Mouse (Mus musculus): ENCODE results near the gene Il17ra. TPM values are rescaled to one million over a fixed set of nuclear protein-coding genes. Genes with fewer than 3 reads are reported as not detected.

The Il17ra gene
- polyA plus RNA-seq, 1 experiment from 2014 or later = 8.5 TPM

DNA sequence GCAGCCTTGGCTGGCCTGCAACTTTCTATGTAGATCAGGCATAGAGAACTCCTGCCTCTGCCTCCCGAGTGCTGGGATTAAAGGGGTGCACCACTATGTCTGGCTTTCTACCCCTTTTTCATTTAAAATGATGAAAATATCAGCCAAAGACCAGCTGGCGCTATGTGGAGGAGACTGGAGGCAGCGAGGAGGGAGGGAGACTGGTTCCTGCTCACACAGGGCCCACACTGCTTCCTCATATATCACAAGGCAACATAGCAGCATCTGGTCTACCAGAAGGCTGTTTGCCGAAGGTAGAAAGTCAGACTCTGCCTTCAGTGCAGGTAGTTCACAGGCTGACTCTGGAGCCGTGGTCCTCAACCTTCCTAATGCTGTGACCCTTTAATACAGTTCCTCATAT, 17.3 kb downstream of the Il17ra start:
- H3K9ac ChIP-seq (ENCODE audit: low read length) = no peak overlapping the region
- no peaks in the 10 kb centered on the region for H3K27me3 ChIP-seq (ENCODE audit: control insufficient read depth, insufficient read depth, low read length)
- H3K36me3 ChIP-seq (ENCODE audit: control insufficient read depth, insufficient read depth, low read length) = no peaks in the 10 kb centered on the region; the same call in 1 of the 2 replicates
- no peak for ATAC-seq (ENCODE audit: insufficient read depth, low FRiP score)
- H3K4me1 ChIP-seq (ENCODE audit: control insufficient read depth, insufficient read depth, low read length) = no peaks in the 10 kb centered on the region
- no peaks in the 10 kb centered on the region for H3K9me3 ChIP-seq (replicated peaks; ENCODE audit: control insufficient read depth, low read length)
- no peak overlapping the region for H3K4me3 ChIP-seq (replicated peaks; ENCODE audit: low read length)
- no peak overlapping the region for H3K4me2 ChIP-seq (ENCODE audit: low read depth, low read length)
- no peak overlapping the region for H3K27ac ChIP-seq (ENCODE audit: low read length)
- 86% methylated on average over 5 of the region's 5 CpGs for WGBS

GRCm38 (mm10) chr6:120481538-120481937, 18.5 kb downstream of the Il17ra start:
- WGBS = 89% methylated on average over 6 of the region's 6 CpGs
- Histone ChIP-seq H3K4me1 (ENCODE audit: control insufficient read depth, insufficient read depth, low read length) (no peaks in the 10 kb centered on the region), H3K27me3 (ENCODE audit: control insufficient read depth, insufficient read depth, low read length) (no peaks in the 10 kb centered on the region), H3K9ac (ENCODE audit: low read length) (no peak overlapping the region), H3K4me3 (replicated peaks; ENCODE audit: low read length) (no peak overlapping the region), H3K4me2 (ENCODE audit: low read depth, low read length) (no peak overlapping the region), H3K9me3 (replicated peaks; ENCODE audit: control insufficient read depth, low read length) (no peaks in the 10 kb centered on the region), H3K36me3 (ENCODE audit: control insufficient read depth, insufficient read depth, low read length) (no peaks in the 10 kb centered on the region; the same call in 1 of the 2 replicates), H3K27ac (ENCODE audit: low read length) (no peak overlapping the region)
- no peak for ATAC-seq (ENCODE audit: insufficient read depth, low FRiP score)

GRCm38 (mm10) chr6:120482021-120482420, 19.0 kb downstream of the Il17ra start:
- Histone ChIP-seq H3K36me3 (ENCODE audit: control insufficient read depth, insufficient read depth, low read length) (no peaks in the 10 kb centered on the region; the same call in 1 of the 2 replicates), H3K4me3 (replicated peaks; ENCODE audit: low read length) (no peak overlapping the region), H3K4me1 (ENCODE audit: control insufficient read depth, insufficient read depth, low read length) (no peaks in the 10 kb centered on the region), H3K4me2 (ENCODE audit: low read depth, low read length) (no peak overlapping the region), H3K27ac (ENCODE audit: low read length) (no peak overlapping the region), H3K9me3 (replicated peaks; ENCODE audit: control insufficient read depth, low read length) (no peaks in the 10 kb centered on the region), H3K27me3 (ENCODE audit: control insufficient read depth, insufficient read depth, low read length) (no peaks in the 10 kb centered on the region), H3K9ac (ENCODE audit: low read length) (no peak overlapping the region)
- ATAC-seq (ENCODE audit: insufficient read depth, low FRiP score) = no peak
- WGBS = 94% methylated on average over 14 of the region's 14 CpGs

- Histone ChIP-seq H3K27ac (ENCODE audit: low read length) (no peak overlapping the region), H3K27me3 (ENCODE audit: control insufficient read depth, insufficient read depth, low read length) (no peaks in the 10 kb centered on the region), H3K36me3 (ENCODE audit: control insufficient read depth, insufficient read depth, low read length) (no peaks in the 10 kb centered on the region; the same call in 1 of the 2 replicates), H3K4me1 (ENCODE audit: control insufficient read depth, insufficient read depth, low read length) (no peaks in the 10 kb centered on the region), H3K4me2 (ENCODE audit: low read depth, low read length) (no peak overlapping the region), H3K9me3 (replicated peaks; ENCODE audit: control insufficient read depth, low read length) (no peaks in the 10 kb centered on the region), H3K4me3 (replicated peaks; ENCODE audit: low read length) (no peak overlapping the region), H3K9ac (ENCODE audit: low read length) (no peak overlapping the region)
- no peak for ATAC-seq (ENCODE audit: insufficient read depth, low FRiP score)
- WGBS = 44% methylated on average over 6 of the region's 6 CpGs
These were observed 19.7 kb downstream of the Il17ra start for GRCm38 (mm10) chr6:120482756-120483155.

DNA sequence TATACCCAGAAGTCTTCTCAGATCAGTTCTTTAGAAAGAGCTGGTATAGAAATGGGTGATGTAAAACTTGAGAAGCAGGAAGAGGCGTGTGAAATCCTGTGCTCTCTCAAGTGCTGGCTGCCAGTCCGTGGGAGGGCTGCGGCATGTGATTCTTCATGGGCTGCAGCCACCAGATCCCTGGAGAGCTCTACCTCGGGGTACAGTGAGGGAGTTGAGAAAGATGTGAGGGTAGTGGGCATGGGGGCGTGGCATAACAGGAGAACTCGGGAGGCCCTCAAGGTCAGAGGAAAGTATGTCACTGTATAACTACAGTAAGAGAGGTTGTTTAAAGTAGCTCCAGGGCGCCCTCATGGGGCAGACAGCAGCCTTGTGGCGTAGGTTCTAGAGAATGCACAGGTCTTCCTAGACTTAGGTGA, 20.2 kb downstream of the Il17ra start:
- no peaks in the 10 kb centered on the region for H3K9me3 ChIP-seq (replicated peaks; ENCODE audit: control insufficient read depth, low read length)
- no peak overlapping the region for H3K9ac ChIP-seq (ENCODE audit: low read length)
- no peak overlapping the region for H3K27ac ChIP-seq (ENCODE audit: low read length)
- H3K36me3 ChIP-seq (ENCODE audit: control insufficient read depth, insufficient read depth, low read length) = no peaks in the 10 kb centered on the region; the same call in 1 of the 2 replicates
- no peaks in the 10 kb centered on the region for H3K4me1 ChIP-seq (ENCODE audit: control insufficient read depth, insufficient read depth, low read length)
- 26% methylated on average over 8 of the region's 8 CpGs for WGBS
- H3K4me3 ChIP-seq (replicated peaks; ENCODE audit: low read length) = no peak overlapping the region
- no peak for ATAC-seq (ENCODE audit: insufficient read depth, low FRiP score)
- no peaks in the 10 kb centered on the region for H3K27me3 ChIP-seq (ENCODE audit: control insufficient read depth, insufficient read depth, low read length)
- no peak overlapping the region for H3K4me2 ChIP-seq (ENCODE audit: low read depth, low read length)

DNA sequence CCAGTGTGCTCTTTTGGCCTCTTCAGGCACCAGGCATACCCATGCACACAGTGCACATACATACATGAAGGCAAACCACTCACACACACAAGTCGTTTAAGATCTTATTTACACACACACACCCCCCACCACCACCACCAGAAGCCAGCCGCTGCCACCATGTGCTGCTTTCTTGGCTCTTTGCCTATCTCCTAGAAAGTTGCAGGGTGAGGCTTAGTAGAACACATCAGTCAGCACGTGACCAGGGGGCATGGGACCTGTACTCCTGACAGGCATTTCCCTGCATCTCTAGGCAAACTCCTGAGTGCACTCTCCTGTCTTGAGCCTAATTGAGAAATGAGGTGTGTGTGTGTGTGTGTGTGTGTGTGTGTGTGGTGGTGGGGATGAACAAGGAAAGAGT, 22.0 kb downstream of the Il17ra start:
- Histone ChIP-seq H3K4me1 (ENCODE audit: control insufficient read depth, insufficient read depth, low read length) (no peaks in the 10 kb centered on the region), H3K27me3 (ENCODE audit: control insufficient read depth, insufficient read depth, low read length) (no peaks in the 10 kb centered on the region), H3K4me2 (ENCODE audit: low read depth, low read length) (no peak overlapping the region), H3K9me3 (replicated peaks; ENCODE audit: control insufficient read depth, low read length) (no peaks in the 10 kb centered on the region), H3K4me3 (replicated peaks; ENCODE audit: low read length) (no peak overlapping the region), H3K9ac (ENCODE audit: low read length) (no peak overlapping the region), H3K36me3 (ENCODE audit: control insufficient read depth, insufficient read depth, low read length) (no peaks in the 10 kb centered on the region; the same call in 1 of the 2 replicates), H3K27ac (ENCODE audit: low read length) (no peak overlapping the region)
- WGBS = 47% methylated on average over 3 of the region's 3 CpGs
- ATAC-seq (ENCODE audit: insufficient read depth, low FRiP score) = peak; percentile 44; the same call in 1 of the 2 replicates

DNA sequence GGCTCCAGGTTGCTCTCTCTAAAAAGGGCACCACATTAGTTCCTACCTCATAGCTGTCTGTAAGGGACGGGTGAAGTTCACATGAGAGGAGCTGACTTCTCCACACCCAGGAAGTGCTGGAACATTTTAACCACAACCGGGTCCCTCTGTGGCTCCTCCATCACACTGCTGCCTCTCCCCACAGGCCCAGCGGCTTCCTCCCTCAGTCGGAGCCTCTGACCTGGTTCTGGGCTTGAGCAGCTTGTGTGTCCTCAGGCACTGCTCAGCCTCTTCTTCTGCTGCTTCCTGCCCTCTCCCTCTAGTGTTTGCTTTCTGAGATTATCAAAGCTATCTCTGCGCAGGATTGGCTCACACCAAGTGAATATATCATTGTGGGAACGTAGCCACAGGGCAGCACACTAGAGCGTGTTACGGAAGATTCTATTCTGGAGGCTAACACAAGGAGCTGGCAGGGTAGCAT, 23.0 kb downstream of the Il17ra start:
- no peak overlapping the region for H3K4me3 ChIP-seq (replicated peaks; ENCODE audit: low read length)
- H3K27me3 ChIP-seq (ENCODE audit: control insufficient read depth, insufficient read depth, low read length) = no peaks in the 10 kb centered on the region
- no peak overlapping the region for H3K9ac ChIP-seq (ENCODE audit: low read length)
- H3K4me2 ChIP-seq (ENCODE audit: low read depth, low read length) = no peak overlapping the region
- no peak for ATAC-seq (ENCODE audit: insufficient read depth, low FRiP score)
- H3K36me3 ChIP-seq (ENCODE audit: control insufficient read depth, insufficient read depth, low read length) = no peaks in the 10 kb centered on the region; the same call in 1 of the 2 replicates
- 52% methylated on average over 8 of the region's 8 CpGs for WGBS
- no peaks in the 10 kb centered on the region for H3K9me3 ChIP-seq (replicated peaks; ENCODE audit: control insufficient read depth, low read length)
- no peak overlapping the region for H3K27ac ChIP-seq (ENCODE audit: low read length)
- no peaks in the 10 kb centered on the region for H3K4me1 ChIP-seq (ENCODE audit: control insufficient read depth, insufficient read depth, low read length)

GRCm38 (mm10) chr6:120488647-120489046, 25.6 kb downstream of the Il17ra start:
- Histone ChIP-seq H3K4me1 (ENCODE audit: control insufficient read depth, insufficient read depth, low read length) (peaks cover 13% of the 10 kb centered on the region), H3K4me2 (ENCODE audit: low read depth, low read length) (no peak overlapping the region), H3K36me3 (ENCODE audit: control insufficient read depth, insufficient read depth, low read length) (no peaks in the 10 kb centered on the region), H3K9ac (ENCODE audit: low read length) (no peak overlapping the region), H3K9me3 (replicated peaks; ENCODE audit: control insufficient read depth, low read length) (no peaks in the 10 kb centered on the region), H3K27me3 (ENCODE audit: control insufficient read depth, insufficient read depth, low read length) (peaks cover 24% of the 10 kb centered on the region), H3K4me3 (replicated peaks; ENCODE audit: low read length) (no peak overlapping the region), H3K27ac (ENCODE audit: low read length) (no peak overlapping the region)
- WGBS = 55% methylated on average over 3 of the region's 3 CpGs
- ATAC-seq (ENCODE audit: insufficient read depth, low FRiP score) = no peak

DNA sequence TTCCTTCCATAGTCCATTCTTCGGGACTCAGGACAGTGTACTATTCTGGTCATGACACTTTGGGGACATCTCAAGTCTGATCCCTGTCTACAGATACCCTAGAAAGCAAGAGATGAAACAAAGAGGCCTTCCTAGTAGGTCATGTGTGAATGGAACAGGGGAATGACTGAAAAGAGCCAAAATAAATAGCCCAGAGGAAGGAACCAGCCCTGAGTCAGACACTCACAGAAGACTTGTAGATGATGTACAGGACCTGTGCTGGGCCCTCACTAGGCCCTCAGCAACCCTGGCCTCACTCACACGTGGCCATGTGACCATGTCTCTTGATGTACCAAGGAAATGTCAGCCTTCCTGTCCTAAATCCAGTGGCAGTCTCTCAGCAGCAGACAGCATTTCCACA, 26.4 kb downstream of the Il17ra start:
- H3K27ac ChIP-seq (ENCODE audit: low read length) = no peak overlapping the region
- no peak for ATAC-seq (ENCODE audit: insufficient read depth, low FRiP score)
- no peaks in the 10 kb centered on the region for H3K9me3 ChIP-seq (replicated peaks; ENCODE audit: control insufficient read depth, low read length)
- no peaks in the 10 kb centered on the region for H3K36me3 ChIP-seq (ENCODE audit: control insufficient read depth, insufficient read depth, low read length)
- no peak overlapping the region for H3K4me3 ChIP-seq (replicated peaks; ENCODE audit: low read length)
- 68% methylated on average over 2 of the region's 2 CpGs for WGBS
- peaks cover 27% of the 10 kb centered on the region for H3K27me3 ChIP-seq (ENCODE audit: control insufficient read depth, insufficient read depth, low read length)
- H3K4me1 ChIP-seq (ENCODE audit: control insufficient read depth, insufficient read depth, low read length) = peaks cover 13% of the 10 kb centered on the region
- H3K9ac ChIP-seq (ENCODE audit: low read length) = no peak overlapping the region
- H3K4me2 ChIP-seq (ENCODE audit: low read depth, low read length) = no peak overlapping the region

Measured in stomach, embryonic 16.5 days (tissue).